Mouse (Mus musculus) testis, adult 2 months (tissue): ENCODE results near the gene Fcna. TPM values are rescaled to one million over a fixed set of nuclear protein-coding genes. Genes with fewer than 3 reads are reported as not detected.

Experiments used
- H3K27ac ChIP-seq: fragments of 200-500 bp; 2 replicates; pipeline ENCODE4 v1.5.1; 2012; ENCODE audit warnings: low read depth, low read length; ENCODE audit not compliant: control insufficient read depth, insufficient read depth
- H3K27me3 ChIP-seq: fragments of 200-500 bp; 2 replicates; pipeline ENCODE4 v1.6.1; 2012; ENCODE audit warnings: mild to moderate bottlenecking, low read length, moderate library complexity; ENCODE audit not compliant: control insufficient read depth, insufficient read depth
- H3K36me3 ChIP-seq: fragments of 200-500 bp; 2 replicates; pipeline ENCODE4 v1.6.1; 2012; ENCODE audit warnings: mild to moderate bottlenecking, low read length; ENCODE audit not compliant: control insufficient read depth, insufficient read depth
- H3K4me1 ChIP-seq: fragments of 200-500 bp; 2 replicates; pipeline ENCODE4 v1.6.1; 2012; ENCODE audit warnings: low read length; ENCODE audit not compliant: control insufficient read depth, insufficient read depth
- H3K4me3 ChIP-seq: fragments of 200-500 bp; 2 replicates; pipeline ENCODE4 v1.5.1; 2012; ENCODE audit warnings: low read depth, mild to moderate bottlenecking, low read length, moderate library complexity, mixed read lengths; ENCODE audit not compliant: control insufficient read depth
- CTCF ChIP-seq: fragments of 200-500 bp; IDR thresholded peaks from 2 replicates; pipeline ENCODE4 v1.5.1; 2012; ENCODE audit warnings: low read depth, mild to moderate bottlenecking, inconsistent platforms, low read length, moderate library complexity; ENCODE audit not compliant: control insufficient read depth, insufficient read depth, insufficient replicate concordance
- POLR2A ChIP-seq: fragments of 200-500 bp; IDR thresholded peaks from 2 replicates; pipeline ENCODE4 v1.6.1; 2012; ENCODE audit warnings: low read depth, mild to moderate bottlenecking, inconsistent platforms, low read length, moderate library complexity; ENCODE audit not compliant: control insufficient read depth
- polyA plus RNA-seq: library from polyadenylated mRNA; depleted of rRNA; stranded (reverse); fragments of >200 nt; gene quantifications from 2 replicates; pipeline ENCODE4 v1.2.3, GENCODE M21; 2012

Gene Fcna
- polyA plus RNA-seq, 1 experiment, result 0.07 TPM

- no peaks in the 10 kb centered on the region; the same call in 1 of the 2 replicates for H3K4me1 ChIP-seq
- no peak for TF ChIP-seq POLR2A
- no peak for TF ChIP-seq CTCF
- H3K36me3 ChIP-seq, result no peaks in the 10 kb centered on the region
- no peak overlapping the region for H3K27ac ChIP-seq
- H3K4me3 ChIP-seq, result no peak overlapping the region
- no peaks in the 10 kb centered on the region for H3K27me3 ChIP-seq
Observed at GRCm38 (mm10) chr2:25628738-25629137, 908 bp upstream of the Fcna start.

GRCm38 (mm10) chr2:25625986-25626385 is 1.8 kb downstream of the Fcna start:
- H3K4me1 ChIP-seq, result peaks cover 8% of the 10 kb centered on the region
- no peaks in the 10 kb centered on the region for H3K36me3 ChIP-seq
- no peaks in the 10 kb centered on the region for H3K27me3 ChIP-seq
- no peak overlapping the region for H3K27ac ChIP-seq
- TF ChIP-seq POLR2A, result no peak
- no peak for TF ChIP-seq CTCF
- H3K4me3 ChIP-seq, result no peak overlapping the region

- Histone ChIP-seq H3K27ac (peak within 1 kb of the TSS; percentile 83), H3K36me3 (no peaks in the 10 kb centered on the region), H3K27me3 (no peaks in the 10 kb centered on the region)
Observed at GRCm38 (mm10) chr2:25621229-25622200, 6.3 kb downstream of the Fcna start, which contains the start of gene Tmem141. Tmem141 (minus strand) TSS chr2:25622005.

GRCm38 (mm10) chr2:25620852-25621228 is 7.0 kb downstream of the Fcna start:
- Histone ChIP-seq H3K27me3 (no peaks in the 10 kb centered on the region), H3K27ac (no peak overlapping the region), H3K36me3 (no peaks in the 10 kb centered on the region), H3K4me3 (peak overlapping the region; percentile 87), H3K4me1 (peaks cover 16% of the 10 kb centered on the region)
- no peak for TF ChIP-seq CTCF
- TF ChIP-seq POLR2A, result no peak

More at GRCm38 (mm10) chr2:25621229-25622200, 6.3 kb downstream of the Fcna start, which contains the start of gene Tmem141:
- peaks cover 13% of the 10 kb centered on the region for H3K4me1 ChIP-seq
- peak; percentile 38; the same call in 1 of the 2 replicates for TF ChIP-seq POLR2A
- TF ChIP-seq CTCF, result peak; percentile 62; the same call in 1 of the 2 replicates
- peak within 1 kb of the TSS; percentile 87 for H3K4me3 ChIP-seq

- H3K4me1 ChIP-seq, result peaks cover 18% of the 10 kb centered on the region
- no peaks in the 10 kb centered on the region for H3K27me3 ChIP-seq
- no peaks in the 10 kb centered on the region for H3K36me3 ChIP-seq
- TF ChIP-seq POLR2A (no peak), CTCF (no peak)
- no peak overlapping the region for H3K27ac ChIP-seq
- H3K4me3 ChIP-seq, result peak overlapping the region; percentile 87
Observed at GRCm38 (mm10) chr2:25620386-25620785, 7.4 kb downstream of the Fcna start.

- no peak for TF ChIP-seq CTCF
- TF ChIP-seq POLR2A, result 0 out of 2 replicates have a peak, but pooled peaks have one; percentile 21
- no peaks in the 10 kb centered on the region for H3K27me3 ChIP-seq
- H3K4me3 ChIP-seq, result peak within 1 kb of the TSS; percentile 87
Observed at GRCm38 (mm10) chr2:25617578-25617977, 10.3 kb downstream of the Fcna start, which contains the start of gene Ccdc183. Ccdc183 (minus strand) TSS chr2:25617678.

GRCm38 (mm10) chr2:25616398-25616797 is 11.4 kb downstream of the Fcna start:
- no peak for TF ChIP-seq CTCF
- TF ChIP-seq POLR2A, result no peak
- Histone ChIP-seq H3K27me3 (no peaks in the 10 kb centered on the region), H3K4me1 (peaks cover 12% of the 10 kb centered on the region), H3K27ac (no peak overlapping the region; the same call in 1 of the 2 replicates), H3K36me3 (no peaks in the 10 kb centered on the region; the same call in 1 of the 2 replicates), H3K4me3 (peak overlapping the region; percentile 82)

More at GRCm38 (mm10) chr2:25617578-25617977, 10.3 kb downstream of the Fcna start, which contains the start of gene Ccdc183:
- Histone ChIP-seq H3K36me3 (no peaks in the 10 kb centered on the region), H3K27ac (peak within 1 kb of the TSS; percentile 5; the same call in 1 of the 2 replicates), H3K4me1 (peaks cover 18% of the 10 kb centered on the region)
